Mouse (Mus musculus) intestine, embryonic 14.5 days (tissue): ENCODE data around the gene Hhat. TPM values are rescaled to one million over a fixed set of nuclear protein-coding genes. Genes with fewer than 3 reads are reported as not detected.

Experiments used
- ATAC-seq: fragments of 200-750 bp; cut with Nextera tagmentation; replicated peaks from 2 replicates; pipeline ENCODE4 v1.8.0; 2017; ENCODE audit warnings: low read depth, moderate number of reproducible peaks, moderate TSS enrichment, moderate library complexity; ENCODE audit not compliant: low FRiP score, low TSS enrichment
- DNase-seq: peaks from one replicate; pipeline ENCODE4 v3.0.0-alpha.2; 2018; ENCODE audit warnings: low spot score
- H3K27ac ChIP-seq: fragments of 300-500 bp; sonication (generic); 2 replicates; pipeline ENCODE4 v1.5.1; 2014; ENCODE audit warnings: low read depth, mild to moderate bottlenecking, control low read depth
- H3K27me3 ChIP-seq: fragments of 300-500 bp; sonication (generic); replicated peaks from 2 replicates; pipeline ENCODE4 v1.6.1; 2014; ENCODE audit warnings: low read length, control low read depth; ENCODE audit not compliant: control insufficient read depth, insufficient read depth
- H3K36me3 ChIP-seq: fragments of 300-500 bp; sonication (generic); 2 replicates; pipeline ENCODE4 v1.6.1; 2014; ENCODE audit warnings: low read length, control low read depth; ENCODE audit not compliant: control insufficient read depth, insufficient read depth
- H3K4me1 ChIP-seq: fragments of 300-500 bp; sonication (generic); replicated peaks from 2 replicates; pipeline ENCODE4 v1.6.1; 2014; ENCODE audit warnings: low read length, control low read depth, mixed read lengths; ENCODE audit not compliant: control insufficient read depth, insufficient read depth
- H3K4me2 ChIP-seq: fragments of 300-500 bp; sonication (generic); 2 replicates; pipeline ENCODE4 v1.6.1; 2014; ENCODE audit warnings: low read length
- H3K4me3 ChIP-seq: fragments of 300-500 bp; sonication (generic); 2 replicates; pipeline ENCODE4 v1.5.1; 2014; ENCODE audit warnings: low read depth, low read length, control low read depth, mixed read lengths
- H3K9ac ChIP-seq: fragments of 300-500 bp; sonication (generic); 2 replicates; pipeline ENCODE4 v1.6.1; 2014; ENCODE audit warnings: mild to moderate bottlenecking, low read length
- H3K9me3 ChIP-seq: fragments of 300-500 bp; sonication (generic); 2 replicates; pipeline ENCODE4 v1.6.1; 2016; ENCODE audit warnings: low read length, control low read depth; ENCODE audit not compliant: control insufficient read depth
- WGBS: fragments of 180-500 bp; shearing (Covaris S2); extraction: QIAGEN DNeasy Blood & Tissue Kit; methylation state at CpG from one replicate; pipeline ENCODE4 v1.1.7; 2014; 5-methylcytosine and 5-hydroxymethylcytosine counted together
- polyA plus RNA-seq: library from polyadenylated mRNA; unstranded; fragments of >200 nt; fragmentation: Nextera tagmentation; extraction: Ambion mirVana; gene quantifications from 2 replicates; pipeline ENCODE4 v1.2.1, GENCODE M21; 2014

Gene Hhat
- polyA plus RNA-seq, 1 experiment from 2014 or later, result 14.1 TPM

DNA sequence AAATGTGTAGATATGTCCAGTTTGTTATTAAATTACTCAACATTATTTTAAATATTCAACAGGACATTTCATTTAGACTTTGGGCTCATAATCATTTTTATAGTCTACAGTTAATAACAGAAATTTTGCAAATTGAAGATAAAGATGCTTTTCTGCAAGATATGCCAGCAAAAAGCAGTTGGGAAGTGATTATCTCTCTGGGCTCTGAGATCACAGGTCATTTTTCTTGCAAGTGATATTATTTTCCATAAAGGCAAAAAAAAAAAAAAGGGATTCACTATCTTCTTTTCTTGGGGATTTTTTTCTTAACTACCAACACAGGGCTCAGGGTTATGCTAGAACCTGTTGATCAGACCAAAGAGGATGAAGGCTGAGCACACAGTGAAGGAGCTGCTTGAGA is 238.0 kb downstream of the Hhat start:
- H3K4me3 ChIP-seq, result no peak overlapping the region
- no peak overlapping the region for H3K9ac ChIP-seq
- H3K27ac ChIP-seq, result no peak overlapping the region
- H3K36me3 ChIP-seq, result no peaks in the 10 kb centered on the region
- no peaks in the 10 kb centered on the region for H3K9me3 ChIP-seq
- no peak for ATAC-seq
- H3K4me1 ChIP-seq, result no peaks in the 10 kb centered on the region
- H3K4me2 ChIP-seq, result no peak overlapping the region
- no peak for DNase-seq
- H3K27me3 ChIP-seq, result no peaks in the 10 kb centered on the region

DNA sequence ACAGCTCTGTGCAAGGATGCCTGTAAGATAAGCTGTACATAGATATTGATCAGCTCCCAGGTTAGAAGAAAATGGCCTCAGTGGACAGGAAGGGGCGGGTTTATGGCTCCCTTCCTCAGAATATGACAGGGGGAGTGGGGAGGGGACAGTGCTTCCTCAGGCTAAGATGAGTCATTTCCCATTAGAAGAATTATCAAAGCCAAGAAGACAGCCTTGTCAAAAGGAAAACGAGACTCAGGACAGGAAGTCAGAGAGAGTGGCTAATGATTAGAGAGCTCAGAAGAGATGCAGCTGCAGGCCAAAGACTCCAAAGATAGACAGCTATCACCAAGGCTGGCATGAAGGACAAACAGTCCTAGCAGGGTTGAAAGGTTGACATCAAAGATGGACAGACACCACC is 238.8 kb downstream of the Hhat start:
- ATAC-seq (no peak), DNase-seq (no peak)
- Histone ChIP-seq H3K27ac (no peak overlapping the region), H3K4me1 (no peaks in the 10 kb centered on the region), H3K9me3 (no peaks in the 10 kb centered on the region), H3K4me3 (no peak overlapping the region), H3K4me2 (no peak overlapping the region), H3K27me3 (no peaks in the 10 kb centered on the region), H3K9ac (no peak overlapping the region), H3K36me3 (no peaks in the 10 kb centered on the region)
- 44% methylated on average over 2 of the region's 2 CpGs for WGBS

DNA sequence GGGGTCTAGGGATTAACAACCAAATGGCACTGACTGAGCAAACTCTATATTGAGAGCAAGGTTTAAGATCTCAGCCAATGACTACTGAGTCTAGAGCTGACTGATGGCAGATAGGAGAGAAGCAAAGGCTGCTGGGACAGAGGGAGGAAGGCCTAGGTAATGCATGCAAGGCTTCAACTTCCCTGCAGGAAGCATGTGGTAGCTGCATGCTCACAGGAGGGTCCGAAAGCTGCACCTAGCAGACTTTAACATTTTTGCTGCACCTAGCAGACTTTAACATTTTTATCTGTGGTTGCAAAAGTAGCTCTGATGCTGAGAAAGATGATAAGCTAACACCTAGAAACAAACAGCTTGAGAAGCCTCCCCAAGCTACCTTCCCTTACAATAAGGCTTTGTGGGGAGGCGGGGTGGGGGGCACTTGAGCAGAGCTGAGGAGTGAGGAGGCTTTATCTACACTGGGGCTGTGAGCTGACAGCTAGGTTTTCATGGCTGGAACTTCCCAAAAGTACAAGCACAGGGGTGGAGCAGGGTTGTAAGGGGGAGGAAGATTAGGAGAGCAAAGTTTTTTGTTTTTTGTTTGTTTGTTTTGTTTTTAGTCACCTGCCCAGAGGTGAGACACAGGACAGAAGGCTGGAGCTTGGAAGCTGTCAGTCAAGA is 239.4 kb downstream of the Hhat start:
- H3K4me2 ChIP-seq, result no peak overlapping the region
- ATAC-seq (no peak), DNase-seq (no peak)
- no peaks in the 10 kb centered on the region for H3K9me3 ChIP-seq
- H3K4me1 ChIP-seq, result no peaks in the 10 kb centered on the region
- H3K27ac ChIP-seq, result no peak overlapping the region
- H3K36me3 ChIP-seq, result no peaks in the 10 kb centered on the region
- 57% methylated on average over 2 of the region's 2 CpGs for WGBS
- no peak overlapping the region for H3K4me3 ChIP-seq
- no peaks in the 10 kb centered on the region for H3K27me3 ChIP-seq
- no peak overlapping the region for H3K9ac ChIP-seq

DNA sequence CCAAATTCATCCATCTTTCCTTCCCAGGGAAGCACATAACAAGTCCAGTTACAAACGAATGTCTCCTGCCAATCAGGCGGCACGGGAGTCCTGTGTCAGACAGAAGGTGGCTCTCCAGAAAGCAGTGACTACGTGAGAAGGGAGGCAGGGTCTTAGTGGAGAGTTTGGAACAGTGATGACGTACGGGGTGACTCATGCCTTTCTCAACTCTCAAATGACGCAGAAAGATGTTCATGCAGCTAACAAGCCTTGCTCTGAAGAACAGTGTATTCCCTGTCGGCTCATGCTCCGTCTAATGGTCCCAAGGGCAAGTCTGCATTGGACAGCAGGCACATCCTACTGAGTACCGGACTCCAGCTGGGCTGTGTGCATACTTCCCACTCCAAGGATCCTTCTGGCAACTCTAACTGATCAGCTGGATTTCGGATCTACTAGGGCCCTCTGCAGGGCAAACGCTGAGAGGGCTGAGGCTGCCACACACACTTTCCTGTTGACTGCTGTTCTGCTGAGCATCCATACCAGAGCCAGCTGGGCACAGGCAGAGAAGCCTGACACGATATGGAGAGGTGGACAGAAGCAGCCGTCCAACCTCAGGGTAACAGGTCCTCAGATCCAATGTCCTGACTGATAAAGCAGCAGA is 245.2 kb downstream of the Hhat start:
- WGBS, result 70% methylated on average over 14 of the region's 14 CpGs
- Histone ChIP-seq H3K4me3 (no peak overlapping the region), H3K27ac (no peak overlapping the region), H3K9me3 (no peaks in the 10 kb centered on the region), H3K9ac (no peak overlapping the region), H3K27me3 (no peaks in the 10 kb centered on the region), H3K4me2 (no peak overlapping the region), H3K36me3 (no peaks in the 10 kb centered on the region), H3K4me1 (peaks cover 4% of the 10 kb centered on the region)
- DNase-seq, result no peak
- no peak for ATAC-seq

DNA sequence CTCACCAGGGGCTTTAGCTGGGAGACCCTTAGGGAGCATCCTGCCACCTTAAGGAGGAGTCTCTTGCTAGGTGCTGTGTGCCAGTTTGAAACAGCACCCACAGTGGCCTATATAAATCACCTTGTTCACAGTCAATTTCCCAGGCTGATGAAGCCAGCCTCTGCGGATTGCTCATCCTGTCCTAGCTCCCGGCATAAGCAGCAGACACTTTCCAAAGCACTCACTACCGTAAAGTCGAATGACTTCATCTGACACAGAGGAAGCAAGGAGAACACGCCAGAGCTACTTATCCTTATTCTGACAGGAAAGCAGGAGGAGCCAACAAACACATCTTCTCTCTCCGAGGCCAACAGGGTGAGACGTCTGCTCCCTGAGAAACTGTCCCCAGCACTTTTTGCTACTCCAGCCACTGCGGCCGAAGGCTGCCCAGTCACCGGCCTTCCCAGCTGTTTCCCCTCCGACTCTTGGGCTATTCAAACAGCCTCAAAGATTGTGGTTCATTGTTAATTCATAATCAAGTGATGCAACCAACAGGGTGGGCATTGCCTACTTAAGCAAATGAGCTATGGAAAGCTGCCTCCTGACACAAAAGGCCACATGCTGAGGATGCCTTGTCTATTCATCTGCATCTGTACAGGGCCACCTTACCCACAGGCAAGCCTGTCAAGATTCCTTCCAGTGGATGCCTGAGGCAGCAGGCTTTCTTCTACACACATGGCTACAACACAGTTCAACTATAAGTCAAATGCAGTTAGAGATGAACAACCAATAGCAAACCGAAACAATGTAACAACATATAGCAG is 248.4 kb downstream of the Hhat start:
- no peak for ATAC-seq

DNA sequence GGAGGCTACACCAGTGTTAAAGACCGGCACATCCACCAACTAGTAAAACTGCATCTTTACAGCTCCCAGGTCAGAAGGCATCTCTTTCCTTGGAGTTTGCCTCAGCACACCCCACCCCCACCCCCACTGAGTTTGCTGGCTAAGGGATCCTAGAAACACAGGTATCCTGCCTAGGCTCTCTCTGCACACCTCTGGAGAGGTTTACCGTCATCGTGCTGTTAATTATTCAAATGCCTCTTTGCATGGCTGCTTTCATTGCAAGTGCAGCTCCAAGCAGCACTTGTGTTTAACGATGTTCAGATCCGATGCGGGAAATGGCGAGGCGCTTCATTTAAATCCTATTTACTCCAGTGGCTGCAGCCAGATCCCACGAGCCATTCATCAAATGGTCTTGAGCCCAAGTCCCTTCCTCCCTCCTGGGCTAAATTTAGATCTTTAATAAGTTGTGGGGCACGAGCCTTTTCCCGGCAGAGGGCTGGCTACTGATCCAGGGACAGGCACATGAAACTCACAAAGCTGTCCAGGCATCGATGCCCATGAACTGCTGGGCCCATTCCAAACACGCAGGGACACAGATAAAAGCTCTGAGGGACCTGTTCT is 250.1 kb downstream of the Hhat start:
- no peaks in the 10 kb centered on the region for H3K27me3 ChIP-seq
- H3K4me1 ChIP-seq, result peaks cover 4% of the 10 kb centered on the region
- ATAC-seq, result no peak
- no peak overlapping the region for H3K27ac ChIP-seq
- H3K36me3 ChIP-seq, result no peaks in the 10 kb centered on the region
- no peak overlapping the region for H3K9ac ChIP-seq
- H3K4me3 ChIP-seq, result no peak overlapping the region
- H3K9me3 ChIP-seq, result no peaks in the 10 kb centered on the region
- DNase-seq, result no peak
- no peak overlapping the region for H3K4me2 ChIP-seq
- WGBS, result 44% methylated on average over 13 of the region's 13 CpGs

More for the DNA sequence above, 248.4 kb downstream of the Hhat start:
- no peak overlapping the region for H3K27ac ChIP-seq
- no peaks in the 10 kb centered on the region for H3K9me3 ChIP-seq
- H3K4me2 ChIP-seq, result no peak overlapping the region
- peaks cover 4% of the 10 kb centered on the region for H3K4me1 ChIP-seq
- H3K36me3 ChIP-seq, result no peaks in the 10 kb centered on the region
- no peak for DNase-seq
- H3K4me3 ChIP-seq, result no peak overlapping the region
- H3K9ac ChIP-seq, result no peak overlapping the region
- WGBS, result 50% methylated on average over 12 of the region's 12 CpGs
- H3K27me3 ChIP-seq, result no peaks in the 10 kb centered on the region

DNA sequence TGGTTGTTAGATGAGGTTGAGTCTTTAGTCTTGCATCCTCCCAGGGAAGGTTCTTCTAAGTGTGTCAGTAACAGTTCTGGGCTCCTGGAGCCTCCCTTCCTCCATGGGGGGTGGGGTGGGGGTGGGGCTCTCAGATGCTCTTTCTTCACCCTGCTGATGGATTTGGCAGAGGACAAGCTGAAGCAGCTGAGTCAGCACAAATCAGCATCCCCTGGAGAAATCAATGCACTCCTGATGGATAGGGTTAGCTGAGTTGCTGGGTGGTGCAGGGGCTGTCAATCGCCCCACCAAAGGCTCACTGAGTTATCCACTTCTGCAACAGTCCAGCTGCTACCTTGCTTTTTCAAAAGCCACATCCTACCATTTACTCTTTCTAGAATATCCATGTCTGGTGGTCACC is 251.3 kb downstream of the Hhat start:
- peaks cover 4% of the 10 kb centered on the region for H3K4me1 ChIP-seq
- no peak overlapping the region for H3K27ac ChIP-seq
- H3K4me2 ChIP-seq, result no peak overlapping the region
- no peaks in the 10 kb centered on the region for H3K9me3 ChIP-seq
- H3K36me3 ChIP-seq, result no peaks in the 10 kb centered on the region
- H3K9ac ChIP-seq, result no peak overlapping the region
- no peak overlapping the region for H3K4me3 ChIP-seq
- ATAC-seq (no peak), DNase-seq (no peak)
- H3K27me3 ChIP-seq, result no peaks in the 10 kb centered on the region
- 91% methylated on average over 1 of the region's 1 CpGs for WGBS

DNA sequence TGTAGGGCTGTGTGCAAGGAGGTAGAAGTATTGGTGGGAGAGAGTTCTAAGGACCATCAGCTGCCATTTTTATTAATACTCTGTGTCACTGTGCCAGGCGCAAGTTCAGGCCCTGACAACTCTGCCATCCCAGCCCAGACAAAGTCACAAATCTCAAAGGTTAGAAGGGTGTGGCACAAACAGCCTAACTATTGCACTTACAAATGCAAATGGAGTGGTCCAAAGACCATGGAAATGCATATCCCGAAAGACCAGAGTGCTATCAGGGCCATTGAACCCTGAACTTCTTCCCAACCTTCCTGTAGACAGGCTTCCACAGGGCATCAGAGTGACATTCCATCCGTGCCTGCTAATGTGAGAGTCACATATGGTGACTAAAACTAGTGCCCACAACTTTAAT is 255.7 kb downstream of the Hhat start:
- H3K9ac ChIP-seq, result no peak overlapping the region
- no peak overlapping the region for H3K4me2 ChIP-seq
- H3K27me3 ChIP-seq, result no peaks in the 10 kb centered on the region
- no peaks in the 10 kb centered on the region for H3K9me3 ChIP-seq
- no peak overlapping the region for H3K4me3 ChIP-seq
- DNase-seq (no peak), ATAC-seq (no peak)
- no peaks in the 10 kb centered on the region for H3K36me3 ChIP-seq
- H3K27ac ChIP-seq, result no peak overlapping the region
- H3K4me1 ChIP-seq, result no peaks in the 10 kb centered on the region
- WGBS, result 87% methylated on average over 3 of the region's 3 CpGs
